Mouse (Mus musculus) 3134 (cell line): ENCODE results near the gene Nudt8.
A peak's percentile ranks its signal among the peaks of the same experiment; 100 is the strongest.
"Not testable (repeated sequence)": the region's sequence is repeated elsewhere in the genome, so short reads cannot be mapped to it uniquely, and the experiment has no call there.

ENCODE experiments used
- DNase-seq: peaks from one replicate; pipeline ENCODE4 v3.0.0-alpha.2; 2011; ENCODE audit warnings: low spot score; ENCODE audit not compliant: insufficient read length; ENCODE audit errors: extremely low read depth

The Nudt8 gene

GRCm38 (mm10) chr19:4012432-4013022 is 12.1 kb downstream of the Nudt8 start, which contains the start of gene Ndufv1:
Gene Ndufv1 (minus strand): TSS chr19:4012806.
- DNase-seq, result peak; percentile 95

- no peak for DNase-seq
Measured at GRCm38 (mm10) chr19:4013066-4013465, 12.7 kb downstream of the Nudt8 start.

GRCm38 (mm10) chr19:4014802-4015201 is 14.4 kb downstream of the Nudt8 start:
- DNase-seq, result no peak

GRCm38 (mm10) chr19:4015635-4016034 is 15.3 kb downstream of the Nudt8 start:
- DNase-seq, result no peak

- no peak for DNase-seq
Measured at GRCm38 (mm10) chr19:4017921-4018587, 17.7 kb downstream of the Nudt8 start.

- peak; percentile 56 for DNase-seq
Measured at GRCm38 (mm10) chr19:4018743-4019583, 18.6 kb downstream of the Nudt8 start.

GRCm38 (mm10) chr19:4023185-4023584 is 22.8 kb downstream of the Nudt8 start:
- no peak for DNase-seq

GRCm38 (mm10) chr19:4027576-4027975 is 27.2 kb downstream of the Nudt8 start:
- DNase-seq, result no peak

GRCm38 (mm10) chr19:4032668-4033067 is 32.3 kb downstream of the Nudt8 start:
- DNase-seq, result no peak

- DNase-seq, result no peak
Measured at GRCm38 (mm10) chr19:4033298-4033697, 32.9 kb downstream of the Nudt8 start.

GRCm38 (mm10) chr19:4033742-4034141 is 33.4 kb downstream of the Nudt8 start:
- DNase-seq, result no peak

GRCm38 (mm10) chr19:4036327-4037045 is 36.1 kb downstream of the Nudt8 start:
- DNase-seq, result no peak

- not testable (repeated sequence) for DNase-seq
Measured at GRCm38 (mm10) chr19:4037154-4037787, 36.9 kb downstream of the Nudt8 start.

GRCm38 (mm10) chr19:4037788-4038232 is 37.4 kb downstream of the Nudt8 start, which contains the start of gene Gstp1:
Gene Gstp1 (minus strand): TSS chr19:4037985.
- DNase-seq, result peak; percentile 93

- not testable (repeated sequence) for DNase-seq
Measured at GRCm38 (mm10) chr19:4040941-4041340, 40.6 kb downstream of the Nudt8 start.

GRCm38 (mm10) chr19:4041500-4041899 is 41.1 kb downstream of the Nudt8 start:
- not testable (repeated sequence) for DNase-seq

GRCm38 (mm10) chr19:4042124-4042523 is 41.7 kb downstream of the Nudt8 start:
- no peak for DNase-seq

GRCm38 (mm10) chr19:4044109-4044508 is 43.7 kb downstream of the Nudt8 start:
- not testable (repeated sequence) for DNase-seq

- DNase-seq, result peak; percentile 87
Measured at GRCm38 (mm10) chr19:4045966-4046865, 45.8 kb downstream of the Nudt8 start, which contains the start of gene Gstp2. Gene Gstp2 (minus strand): TSS chr19:4046023.
